Mouse (Mus musculus) thymus, postnatal 36 days (tissue): Measurements from ENCODE around the gene Vsig10.
"Not testable (repeated sequence)": the region's sequence is repeated elsewhere in the genome, so short reads cannot be mapped to it uniquely, and the experiment has no call there.

ENCODE experiments used
- DNase-seq, 2 experiments: peaks; one replicate each; pipeline ENCODE4 v3.0.0; 2022; ENCODE audit warnings: mixed read lengths in 2 of 2

Vsig10 gene

GRCm38 (mm10) chr5:117304947-117305346 is 13.9 kb upstream of the Vsig10 start:
- DNase-seq: peak; percentile 42 to 59

- no peak for DNase-seq
Measured at GRCm38 (mm10) chr5:117305754-117306153, 13.1 kb upstream of the Vsig10 start.

DNA sequence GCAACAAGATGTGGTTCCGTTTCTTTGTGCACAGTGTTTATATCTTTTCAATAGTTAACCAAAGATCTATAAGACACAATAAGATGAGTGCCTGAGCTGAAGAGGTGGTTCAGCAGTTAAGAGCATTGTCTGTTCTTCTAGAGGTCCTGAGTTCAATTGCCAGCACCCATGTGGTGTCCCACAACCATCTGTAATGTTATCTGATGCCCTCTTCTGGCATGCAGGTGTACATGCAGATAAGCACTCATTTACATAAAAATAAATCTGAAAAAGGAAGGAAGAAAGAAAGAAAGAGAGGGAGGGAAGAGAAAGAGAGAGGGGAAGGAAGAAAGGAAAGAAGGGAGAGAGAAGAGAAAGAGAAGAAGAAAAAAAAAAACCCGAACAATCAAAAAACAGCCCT is 12.1 kb upstream of the Vsig10 start:
- DNase-seq: no peak

DNA sequence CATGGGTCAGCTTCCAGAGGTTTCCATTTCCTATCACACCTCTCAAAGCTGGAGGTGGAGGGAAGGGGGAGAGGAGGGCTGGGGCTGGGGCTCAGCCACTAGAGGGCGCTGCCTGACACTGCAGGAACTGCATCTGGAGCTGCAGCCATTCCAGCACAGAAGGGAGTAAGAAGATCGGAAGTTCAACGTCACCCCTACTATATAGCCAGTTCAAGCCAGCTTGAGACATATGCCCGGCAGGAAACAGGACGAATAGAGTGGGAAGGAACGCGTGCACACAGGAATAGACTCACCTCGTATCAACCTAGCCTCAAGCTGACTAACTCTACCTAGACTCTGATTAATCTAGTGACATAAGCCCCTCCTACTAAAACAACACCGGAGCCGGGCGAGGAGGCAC is 11.2 kb upstream of the Vsig10 start:
- peak; percentile 69 to 74 for DNase-seq

DNA sequence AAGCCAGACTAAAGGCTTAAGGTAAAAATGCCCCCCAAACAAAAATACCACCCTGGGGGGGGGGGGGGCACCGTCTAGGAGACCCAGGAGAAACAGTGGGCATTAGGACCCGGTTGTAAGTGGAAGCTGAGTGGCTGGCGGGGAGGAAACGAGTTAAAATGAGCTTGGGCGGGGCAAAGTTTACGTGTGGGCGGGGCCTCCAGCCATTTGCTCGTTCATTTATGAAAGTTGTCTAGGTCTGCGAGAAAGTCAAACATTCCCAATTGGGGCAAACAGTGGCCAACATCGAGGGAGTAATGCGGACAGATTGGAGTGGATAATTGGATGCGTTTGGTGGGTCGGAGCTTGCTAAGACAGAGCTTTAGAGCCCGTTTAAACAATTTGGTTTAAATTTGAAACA is 5.5 kb upstream of the Vsig10 start:
- DNase-seq: peak; percentile 13 to 20

GRCm38 (mm10) chr5:117313909-117314308 is 5.0 kb upstream of the Vsig10 start:
- no peak for DNase-seq

DNA sequence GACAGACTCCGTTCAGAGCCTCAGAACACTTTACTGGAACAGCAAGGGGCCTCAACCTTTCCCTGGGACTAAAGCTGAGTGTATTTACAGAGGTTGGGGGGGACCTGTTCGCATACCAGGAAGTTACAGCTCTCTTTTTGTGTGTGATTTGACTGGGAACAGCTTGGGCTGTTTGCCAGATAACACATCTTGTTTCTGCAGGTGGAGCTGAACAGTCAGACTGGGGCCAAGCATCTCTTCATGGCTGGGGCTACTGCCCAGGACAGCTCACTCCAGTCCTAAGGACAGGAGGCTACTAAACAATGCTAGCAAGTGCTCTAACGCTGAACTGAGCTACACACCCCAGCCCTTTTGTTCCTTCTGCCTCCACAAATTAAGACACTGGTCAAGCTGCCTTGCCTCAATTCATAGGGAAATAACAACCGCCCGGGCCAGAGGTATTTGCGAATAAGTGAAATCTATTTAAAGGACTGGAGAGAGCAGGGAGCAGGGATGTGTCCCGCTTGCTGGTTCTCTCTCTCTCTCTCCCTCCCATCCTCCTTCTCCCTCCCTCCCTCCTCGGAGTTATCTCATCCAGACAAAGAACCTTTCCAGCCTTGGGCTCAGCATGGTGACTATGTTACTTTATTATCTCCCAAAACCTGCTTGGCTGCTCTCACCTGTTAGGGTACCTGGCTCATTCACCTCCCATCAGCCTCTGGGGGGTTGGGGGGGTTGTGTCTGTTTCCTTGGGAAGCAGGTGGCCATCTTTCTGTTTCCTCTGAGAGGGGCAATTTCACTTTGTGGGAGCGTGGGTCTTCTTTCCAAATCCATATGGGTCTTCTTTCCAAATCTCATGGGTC is 4.1 kb upstream of the Vsig10 start:
- DNase-seq: no peak

- DNase-seq: no peak
Measured at GRCm38 (mm10) chr5:117323751-117324150, 4.9 kb downstream of the Vsig10 start.

DNA sequence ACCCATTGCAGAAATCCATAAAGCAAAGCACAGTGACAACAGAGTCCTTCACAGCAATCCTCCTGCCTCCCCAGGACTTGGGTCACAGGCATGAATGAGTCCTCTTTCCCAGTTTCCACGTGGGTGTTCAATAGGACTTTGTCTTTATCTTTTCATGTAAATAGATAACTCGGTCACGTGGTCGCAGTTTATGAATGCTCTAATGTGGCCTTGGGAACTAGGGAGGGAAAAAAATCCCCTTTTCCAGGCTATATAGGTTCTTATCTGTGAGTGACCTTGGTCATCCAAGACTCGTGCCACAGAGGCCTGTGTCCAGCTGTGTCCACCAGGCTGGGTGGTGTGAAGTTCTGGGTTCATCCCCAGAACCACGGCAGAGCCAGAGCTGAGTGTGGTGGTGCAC is 7.5 kb downstream of the Vsig10 start:
- no peak for DNase-seq

- no peak for DNase-seq
Measured at GRCm38 (mm10) chr5:117330457-117330856, 11.6 kb downstream of the Vsig10 start.

DNA sequence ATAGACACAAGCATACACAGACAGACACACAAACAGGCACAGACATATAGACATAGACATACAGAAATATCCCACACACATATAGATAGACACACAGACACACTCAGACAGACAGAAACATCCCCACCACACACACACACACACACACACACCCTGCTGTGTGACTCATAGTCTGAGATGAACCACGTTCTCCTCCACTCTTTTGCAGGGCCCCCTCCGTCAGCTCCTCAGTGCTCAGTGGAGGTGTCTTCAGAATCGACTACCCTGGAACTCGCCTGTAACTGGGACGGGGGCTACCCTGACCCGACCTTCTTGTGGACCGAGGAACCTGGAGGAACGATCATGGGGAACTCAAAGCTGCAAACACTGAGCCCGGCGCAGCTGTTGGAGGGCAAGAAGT is 19.1 kb downstream of the Vsig10 start:
- no peak for DNase-seq

GRCm38 (mm10) chr5:117338503-117338902 is 19.6 kb downstream of the Vsig10 start:
- DNase-seq: no peak

DNA sequence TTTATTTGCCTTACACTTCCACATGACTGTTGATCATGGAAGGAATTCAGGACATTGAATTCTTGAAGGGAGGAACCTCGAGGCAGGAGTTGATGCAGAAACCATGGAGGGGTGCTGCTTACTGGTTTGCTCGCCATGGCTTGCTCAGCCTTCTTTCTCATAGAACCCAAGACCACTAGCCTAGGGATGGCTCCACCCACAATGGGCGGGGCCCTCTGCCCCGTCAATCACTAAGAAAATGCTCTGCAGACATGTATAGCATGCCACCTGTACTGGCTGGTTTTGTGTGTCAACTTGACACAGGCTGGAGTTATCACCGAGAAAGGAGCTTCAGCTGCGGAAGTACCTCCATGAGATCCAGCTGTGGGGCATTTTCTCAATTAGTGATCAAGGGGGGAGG is 21.2 kb downstream of the Vsig10 start:
- no peak for DNase-seq

- no peak for DNase-seq
Measured at GRCm38 (mm10) chr5:117341896-117342295, 23.0 kb downstream of the Vsig10 start.

GRCm38 (mm10) chr5:117344496-117344895 is 25.6 kb downstream of the Vsig10 start:
- not testable (repeated sequence) for DNase-seq

DNA sequence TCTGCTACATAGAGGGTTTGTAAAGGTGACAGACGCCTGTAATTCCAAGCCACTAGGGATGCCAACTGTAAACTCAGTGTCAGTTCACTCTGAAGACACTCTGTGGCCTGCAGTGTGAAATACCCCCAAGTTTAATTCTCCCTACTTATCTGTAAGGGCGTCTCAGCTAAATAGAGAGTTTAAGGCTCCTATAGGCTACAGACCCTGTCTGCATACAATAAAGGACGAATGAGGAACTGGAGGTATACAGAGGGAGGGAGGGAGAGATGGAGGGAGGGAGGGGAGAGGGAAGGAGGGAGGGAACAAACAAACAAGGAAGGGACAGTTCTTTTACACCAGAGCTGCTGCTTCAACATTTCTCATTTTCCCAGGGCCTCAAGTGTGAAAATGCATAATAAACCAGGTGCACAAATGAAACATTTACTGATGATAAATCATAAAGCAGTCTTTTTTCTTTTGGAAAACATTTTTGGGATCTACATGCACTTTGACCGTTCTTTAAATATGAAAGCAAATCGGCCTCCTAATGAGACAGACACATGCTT is 26.6 kb downstream of the Vsig10 start:
- no peak for DNase-seq

DNA sequence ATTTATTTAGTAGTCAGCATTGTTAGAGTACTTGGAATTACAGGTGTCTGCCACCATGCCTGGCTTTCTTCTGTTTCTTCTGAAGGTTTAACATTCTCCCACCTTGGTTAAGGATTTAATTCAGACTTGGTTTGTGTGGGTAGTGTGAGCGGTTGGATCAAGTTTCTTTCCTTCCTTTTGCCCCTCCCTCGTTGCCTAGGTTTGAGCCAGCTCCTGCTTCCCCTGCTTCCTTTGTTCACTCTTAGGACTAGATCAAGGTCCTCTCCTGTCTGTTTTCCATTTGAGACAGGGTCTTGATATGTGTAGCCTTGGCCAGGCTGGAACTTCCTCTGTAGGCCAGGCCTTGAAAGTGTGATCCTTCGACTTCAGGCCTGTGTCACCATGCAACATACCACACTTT is 27.4 kb downstream of the Vsig10 start:
- no peak for DNase-seq

DNA sequence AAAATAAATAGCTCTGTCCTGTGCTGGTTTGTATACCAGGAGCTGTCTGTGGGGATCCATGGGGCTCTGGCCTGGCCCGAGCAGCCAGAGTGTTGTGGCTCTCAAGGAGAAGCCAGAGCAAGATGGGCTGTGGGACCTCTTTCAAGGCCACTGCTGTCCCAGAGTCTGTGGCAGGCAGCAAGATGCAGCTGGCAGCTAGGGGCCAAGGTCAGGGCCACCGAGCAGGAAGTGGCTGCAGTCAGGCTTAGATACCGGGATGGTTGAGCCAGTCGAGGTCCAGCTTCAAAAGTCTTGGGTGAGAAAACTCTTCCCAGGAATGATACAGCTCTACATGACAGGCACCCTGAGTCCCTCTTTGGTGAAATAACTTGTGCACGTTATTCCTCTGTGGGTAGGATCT is 28.1 kb downstream of the Vsig10 start:
- DNase-seq: no peak

DNA sequence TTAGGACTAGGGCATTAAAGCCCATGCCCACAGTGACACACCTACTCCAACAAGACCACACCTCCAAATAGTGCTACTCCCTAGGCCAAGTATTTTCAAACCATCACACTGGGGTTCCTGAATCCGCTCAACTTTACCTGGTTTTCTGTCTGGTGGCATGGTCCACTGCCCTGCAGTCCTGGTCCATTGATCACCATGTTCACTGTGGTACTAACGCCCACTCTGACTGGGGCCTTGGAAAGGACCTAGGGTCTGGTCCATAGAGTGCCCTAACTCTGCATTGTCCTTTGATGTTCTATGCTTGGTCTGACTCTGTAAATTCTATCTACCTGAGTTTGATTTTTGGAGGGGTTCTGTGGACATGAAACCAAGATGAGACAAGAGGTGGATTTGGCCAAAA is 29.0 kb downstream of the Vsig10 start:
- DNase-seq: no peak

GRCm38 (mm10) chr5:117348279-117348678 is 29.4 kb downstream of the Vsig10 start:
- DNase-seq: no peak

DNA sequence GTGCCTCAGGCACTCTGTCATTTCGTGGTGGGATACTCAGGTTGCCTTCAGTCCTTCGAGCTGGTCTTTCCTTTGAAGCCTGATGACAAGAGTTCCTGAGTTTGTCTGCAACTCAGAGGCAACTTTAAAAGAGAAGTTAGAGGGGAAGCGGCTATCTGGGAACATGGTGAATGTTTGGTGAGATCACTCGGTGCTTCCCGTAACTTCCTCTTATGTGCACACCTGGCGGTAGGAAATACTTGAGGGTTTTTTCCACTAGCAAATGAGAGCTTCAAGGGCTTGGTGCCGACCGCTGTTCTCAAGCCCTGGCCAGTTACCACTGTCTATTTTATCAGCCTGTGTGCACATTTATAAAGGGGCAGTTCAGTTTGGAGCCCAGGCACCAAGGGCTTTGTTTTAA is 35.2 kb downstream of the Vsig10 start:
- no peak for DNase-seq

GRCm38 (mm10) chr5:117355648-117356303 is 36.9 kb downstream of the Vsig10 start:
- DNase-seq: no peak

- DNase-seq: peak; percentile 24 to 53
Measured at GRCm38 (mm10) chr5:117356365-117357128, 37.7 kb downstream of the Vsig10 start.
